Mouse (Mus musculus): ENCODE data around the gene Mthfd2l. TPM values are rescaled to one million over a fixed set of nuclear protein-coding genes. Genes with fewer than 3 reads are reported as not detected.

Gene Mthfd2l
- polyA plus RNA-seq, 1 experiment from 2014 or later, result 110 TPM

- H3K9me3 ChIP-seq, result no peaks in the 10 kb centered on the region
- ATAC-seq (ENCODE audit: low FRiP score, low read depth), result no peak
- no peak overlapping the region for H3K27ac ChIP-seq (replicated peaks)
- H3K4me1 ChIP-seq, result peaks cover 10% of the 10 kb centered on the region
- no peak overlapping the region for H3K4me2 ChIP-seq (replicated peaks)
- H3K4me3 ChIP-seq, result no peak overlapping the region
- 68% methylated on average over 7 of the region's 7 CpGs for WGBS
- peaks cover 21% of the 10 kb centered on the region for H3K27me3 ChIP-seq
- H3K36me3 ChIP-seq, result no peaks in the 10 kb centered on the region
- H3K9ac ChIP-seq (replicated peaks), result no peak overlapping the region
These were observed 30.2 kb upstream of the Mthfd2l start for GRCm38 (mm10) chr5:90900688-90901087.

- Histone ChIP-seq H3K27me3 (peaks cover 21% of the 10 kb centered on the region), H3K36me3 (no peaks in the 10 kb centered on the region), H3K4me1 (peaks cover 10% of the 10 kb centered on the region), H3K27ac (replicated peaks) (no peak overlapping the region), H3K4me3 (peak overlapping the region; percentile 35), H3K9ac (replicated peaks) (no peak overlapping the region), H3K4me2 (replicated peaks) (peak overlapping the region; percentile 59), H3K9me3 (no peaks in the 10 kb centered on the region)
- peak; percentile 63 for ATAC-seq (ENCODE audit: low FRiP score, low read depth)
- 18% methylated on average over 10 of the region's 10 CpGs for WGBS
These were observed 28.3 kb upstream of the Mthfd2l start for GRCm38 (mm10) chr5:90902380-90903260.

DNA sequence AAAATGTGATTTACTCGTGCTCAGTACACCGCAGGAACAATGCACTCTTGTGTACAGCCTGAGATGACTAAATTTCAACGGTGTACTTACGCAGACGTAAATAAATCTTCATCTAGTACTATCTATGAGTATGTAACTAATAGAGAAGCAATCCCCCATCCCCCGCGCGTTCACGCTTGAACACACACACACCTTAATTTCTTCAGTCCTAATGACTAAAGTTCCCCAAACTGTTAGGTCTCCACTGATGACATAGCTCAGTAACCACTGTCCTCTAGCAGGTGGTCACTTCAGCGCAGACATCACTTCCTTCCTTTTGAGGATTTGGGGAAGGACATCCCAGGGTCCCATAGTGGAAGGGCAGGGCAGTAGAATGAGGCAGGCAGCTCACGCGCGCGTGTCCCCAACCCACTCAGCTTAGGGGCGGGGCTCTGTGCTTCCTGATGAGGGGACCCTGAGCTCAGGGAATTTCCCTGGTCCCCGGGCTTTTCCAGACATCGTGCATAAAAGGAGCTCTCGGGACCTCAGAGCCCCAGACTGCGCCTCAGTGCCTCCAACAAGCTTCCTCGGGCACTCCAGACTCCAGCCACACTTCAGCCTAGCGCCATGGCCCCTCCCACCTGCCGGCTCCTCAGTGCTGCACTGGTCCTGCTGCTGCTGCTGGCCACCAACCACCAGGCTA is 27.4 kb upstream of the Mthfd2l start, which contains the start of gene Cxcl2:
TSS of gene Cxcl2 (plus strand) at position 533 of the 682 bp plus-strand sequence.
- ATAC-seq (ENCODE audit: low FRiP score, low read depth), result peak; percentile 78
- Histone ChIP-seq H3K9ac (replicated peaks) (0 out of 2 replicates have a peak within 1 kb of the TSS, but pooled peaks have one; percentile 1), H3K36me3 (no peaks in the 10 kb centered on the region), H3K4me1 (peaks cover 10% of the 10 kb centered on the region), H3K27ac (replicated peaks) (no peak within 1 kb of the TSS), H3K9me3 (no peaks in the 10 kb centered on the region), H3K4me3 (peak within 1 kb of the TSS; percentile 35), H3K4me2 (replicated peaks) (peak within 1 kb of the TSS; percentile 59), H3K27me3 (peaks cover 21% of the 10 kb centered on the region)
- WGBS, result 7% methylated on average over 22 of the region's 22 CpGs

DNA sequence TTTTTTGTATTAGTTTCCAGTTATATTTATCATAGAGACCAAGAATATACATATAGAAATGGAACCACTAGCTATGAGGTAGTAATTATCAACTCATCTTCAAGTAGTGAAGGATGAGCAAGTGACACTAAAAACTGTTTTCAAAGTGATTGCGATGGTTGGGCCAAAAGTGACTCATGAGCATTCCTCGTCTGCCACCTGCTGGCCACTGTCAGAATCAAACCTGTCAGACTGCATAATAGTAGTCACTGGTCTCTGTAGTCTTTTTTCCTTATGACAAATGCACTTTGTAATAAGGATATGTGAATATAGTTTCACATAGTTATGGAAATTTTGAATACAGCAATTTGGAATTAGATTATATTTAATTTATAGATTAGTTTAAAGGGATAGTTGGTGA is 21.9 kb upstream of the Mthfd2l start:
- WGBS, result 3% methylated on average over 2 of the region's 2 CpGs
- ATAC-seq (ENCODE audit: low FRiP score, low read depth), result peak; percentile 74; the same call in 1 of the 2 replicates
- Histone ChIP-seq H3K4me2 (replicated peaks) (no peak overlapping the region), H3K9ac (replicated peaks) (no peak overlapping the region), H3K4me3 (no peak overlapping the region), H3K27me3 (peaks cover 11% of the 10 kb centered on the region), H3K4me1 (no peaks in the 10 kb centered on the region), H3K27ac (replicated peaks) (no peak overlapping the region), H3K9me3 (no peaks in the 10 kb centered on the region), H3K36me3 (no peaks in the 10 kb centered on the region)

- 79% methylated on average over 2 of the region's 2 CpGs for WGBS
- Histone ChIP-seq H3K4me2 (replicated peaks) (no peak overlapping the region), H3K9ac (replicated peaks) (no peak overlapping the region), H3K27me3 (no peaks in the 10 kb centered on the region), H3K36me3 (no peaks in the 10 kb centered on the region), H3K4me3 (no peak overlapping the region), H3K9me3 (no peaks in the 10 kb centered on the region), H3K27ac (replicated peaks) (no peak overlapping the region), H3K4me1 (no peaks in the 10 kb centered on the region)
- ATAC-seq (ENCODE audit: low FRiP score, low read depth), result no peak
These were observed 11.4 kb upstream of the Mthfd2l start for GRCm38 (mm10) chr5:90919495-90919894.

DNA sequence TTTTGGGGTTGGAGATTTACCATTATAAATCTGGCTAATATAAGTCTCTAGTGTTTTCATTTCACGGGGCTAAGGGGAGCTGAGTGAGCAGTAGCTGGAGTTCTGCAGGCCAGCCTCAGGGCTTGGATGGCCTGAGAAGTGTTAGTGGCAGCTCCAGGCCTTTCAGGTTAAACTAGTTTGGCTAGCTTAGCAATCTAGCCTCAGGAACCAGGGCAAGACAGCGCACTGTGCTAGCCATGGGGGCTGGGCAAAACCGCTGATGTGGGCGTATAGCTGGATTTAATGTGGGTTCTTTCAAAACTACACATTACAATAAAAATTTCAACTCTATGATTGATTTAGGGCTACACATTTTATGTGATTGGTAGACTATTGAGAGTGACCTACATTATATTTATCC is 8.0 kb upstream of the Mthfd2l start:
- 92% methylated on average over 4 of the region's 4 CpGs for WGBS
- no peak for ATAC-seq (ENCODE audit: low FRiP score, low read depth)

GRCm38 (mm10) chr5:90930546-90930945 is 371 bp upstream of the Mthfd2l start:
- H3K36me3 ChIP-seq, result peaks cover 17% of the 10 kb centered on the region
- peaks cover 9% of the 10 kb centered on the region for H3K4me1 ChIP-seq
- H3K9ac ChIP-seq (replicated peaks), result peak overlapping the region; percentile 96
- 49% methylated on average over 2 of the region's 2 CpGs for WGBS
- peak overlapping the region; percentile 98 for H3K27ac ChIP-seq (replicated peaks)
- H3K4me2 ChIP-seq (replicated peaks), result peak overlapping the region; percentile 63
- no peaks in the 10 kb centered on the region for H3K9me3 ChIP-seq
- ATAC-seq (ENCODE audit: low FRiP score, low read depth), result peak; percentile 19
- no peaks in the 10 kb centered on the region for H3K27me3 ChIP-seq
- H3K4me3 ChIP-seq, result peak overlapping the region; percentile 66

More for the DNA sequence above, 8.0 kb upstream of the Mthfd2l start:
- Histone ChIP-seq H3K27ac (replicated peaks) (no peak overlapping the region), H3K9ac (replicated peaks) (no peak overlapping the region), H3K4me2 (replicated peaks) (no peak overlapping the region), H3K27me3 (no peaks in the 10 kb centered on the region), H3K36me3 (no peaks in the 10 kb centered on the region), H3K4me3 (no peak overlapping the region), H3K4me1 (no peaks in the 10 kb centered on the region), H3K9me3 (no peaks in the 10 kb centered on the region)

DNA sequence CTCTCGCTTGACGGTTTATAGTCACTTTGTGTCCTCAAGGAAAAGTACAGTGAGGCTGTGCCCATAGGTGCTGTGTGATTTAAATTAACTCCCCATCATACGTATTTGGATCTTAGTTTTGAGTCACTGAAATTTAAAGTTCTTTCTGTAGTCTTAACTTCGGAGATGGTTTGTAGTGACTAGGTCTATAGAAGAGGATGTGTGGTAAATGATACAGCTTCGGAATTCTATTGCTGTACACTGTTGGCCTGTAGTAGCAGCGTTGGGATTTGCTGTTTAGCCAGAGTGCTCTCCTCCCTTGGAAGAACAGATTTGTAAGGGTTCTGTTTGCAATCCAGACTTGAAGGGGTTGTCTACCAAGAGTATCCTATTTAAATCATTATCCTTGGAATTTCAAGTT is 994 bp downstream of the Mthfd2l start:
- H3K4me2 ChIP-seq (replicated peaks), result peak overlapping the region; percentile 63
- H3K36me3 ChIP-seq, result peaks cover 17% of the 10 kb centered on the region
- ATAC-seq (ENCODE audit: low FRiP score, low read depth), result 0 out of 2 replicates have a peak, but pooled peaks have one; percentile 5
- H3K4me3 ChIP-seq, result peak overlapping the region; percentile 66
- peaks cover 9% of the 10 kb centered on the region for H3K4me1 ChIP-seq
- H3K9me3 ChIP-seq, result no peaks in the 10 kb centered on the region
- peak overlapping the region; percentile 98 for H3K27ac ChIP-seq (replicated peaks)
- H3K9ac ChIP-seq (replicated peaks), result peak overlapping the region; percentile 96
- no peaks in the 10 kb centered on the region for H3K27me3 ChIP-seq
- WGBS, result 8% methylated on average over 6 of the region's 6 CpGs

DNA sequence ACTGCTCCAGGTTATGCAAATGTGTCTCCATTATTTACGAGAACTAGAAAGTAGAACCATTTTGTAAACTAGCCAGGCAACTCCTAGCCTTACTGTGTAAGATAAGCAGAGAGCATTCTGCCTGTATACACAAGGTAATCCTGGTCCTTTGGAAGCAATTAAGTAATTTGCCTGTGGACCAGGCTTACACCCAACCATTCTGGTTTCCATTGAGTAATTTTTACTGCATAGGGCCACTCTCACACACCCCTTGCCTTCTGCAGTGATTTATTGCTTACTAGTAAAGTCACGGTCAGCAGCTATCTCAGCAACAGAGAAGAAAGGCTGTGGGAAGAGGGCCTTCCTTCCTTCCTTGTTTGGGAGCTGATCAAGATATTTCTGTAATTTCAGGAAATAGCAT is 5.8 kb downstream of the Mthfd2l start:
- 86% methylated on average over 2 of the region's 2 CpGs for WGBS
- no peak for ATAC-seq (ENCODE audit: low FRiP score, low read depth)

DNA sequence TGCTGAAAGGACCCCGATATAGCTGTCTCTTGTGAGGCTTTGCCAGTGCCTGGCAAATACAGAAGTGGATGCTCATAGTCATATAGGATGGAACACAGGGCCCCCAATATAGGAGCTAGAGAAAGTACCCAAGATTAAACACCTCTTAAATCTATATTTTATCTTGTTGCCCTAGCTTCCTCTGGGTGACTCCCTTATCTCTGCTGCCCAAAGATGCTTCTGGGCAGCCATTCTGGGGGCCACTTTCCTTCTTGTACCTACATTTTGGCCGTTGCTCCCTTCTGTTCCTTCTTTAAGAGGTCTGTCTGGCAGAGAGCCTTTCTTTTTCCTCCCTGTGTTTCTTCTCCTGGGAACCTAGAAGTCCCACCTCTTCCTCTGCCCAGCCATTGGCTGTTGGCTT is 14.5 kb downstream of the Mthfd2l start:
- ATAC-seq (ENCODE audit: low FRiP score, low read depth), result no peak

More for the DNA sequence above, 5.8 kb downstream of the Mthfd2l start:
- H3K36me3 ChIP-seq, result peaks cover 17% of the 10 kb centered on the region
- H3K27me3 ChIP-seq, result no peaks in the 10 kb centered on the region
- no peak overlapping the region for H3K27ac ChIP-seq (replicated peaks)
- no peak overlapping the region for H3K9ac ChIP-seq (replicated peaks)
- H3K9me3 ChIP-seq, result no peaks in the 10 kb centered on the region
- H3K4me1 ChIP-seq, result peaks cover 6% of the 10 kb centered on the region
- H3K4me3 ChIP-seq, result no peak overlapping the region
- H3K4me2 ChIP-seq (replicated peaks), result no peak overlapping the region

GRCm38 (mm10) chr5:90949499-90949898 is 18.6 kb downstream of the Mthfd2l start:
- Histone ChIP-seq H3K4me3 (no peak overlapping the region), H3K4me1 (no peaks in the 10 kb centered on the region), H3K36me3 (0 out of 2 replicates have a peak, but pooled peaks cover 9% of the 10 kb centered on the region), H3K4me2 (replicated peaks) (no peak overlapping the region), H3K27me3 (no peaks in the 10 kb centered on the region), H3K9ac (replicated peaks) (no peak overlapping the region), H3K27ac (replicated peaks) (no peak overlapping the region), H3K9me3 (no peaks in the 10 kb centered on the region)
- WGBS, result 89% methylated on average over 15 of the region's 15 CpGs
- no peak for ATAC-seq (ENCODE audit: low FRiP score, low read depth)

More for the DNA sequence above, 14.5 kb downstream of the Mthfd2l start:
- Histone ChIP-seq H3K9ac (replicated peaks) (no peak overlapping the region), H3K4me1 (no peaks in the 10 kb centered on the region), H3K36me3 (0 out of 2 replicates have a peak, but pooled peaks cover 9% of the 10 kb centered on the region), H3K27me3 (no peaks in the 10 kb centered on the region), H3K9me3 (no peaks in the 10 kb centered on the region), H3K4me2 (replicated peaks) (no peak overlapping the region), H3K27ac (replicated peaks) (no peak overlapping the region), H3K4me3 (no peak overlapping the region)
- 91% methylated on average over 2 of the region's 2 CpGs for WGBS

- peak; percentile 72; the same call in 1 of the 2 replicates for ATAC-seq (ENCODE audit: low FRiP score, low read depth)
These were observed 20.6 kb downstream of the Mthfd2l start for GRCm38 (mm10) chr5:90951475-90951874.

More at GRCm38 (mm10) chr5:90951475-90951874, 20.6 kb downstream of the Mthfd2l start:
- H3K27ac ChIP-seq (replicated peaks), result no peak overlapping the region
- no peak overlapping the region for H3K4me2 ChIP-seq (replicated peaks)
- no peaks in the 10 kb centered on the region for H3K27me3 ChIP-seq
- WGBS, result 45% methylated on average over 2 of the region's 2 CpGs
- H3K4me1 ChIP-seq, result no peaks in the 10 kb centered on the region
- no peak overlapping the region for H3K4me3 ChIP-seq
- no peaks in the 10 kb centered on the region for H3K9me3 ChIP-seq
- H3K9ac ChIP-seq (replicated peaks), result no peak overlapping the region
- 0 out of 2 replicates have a peak, but pooled peaks cover 8% of the 10 kb centered on the region for H3K36me3 ChIP-seq

Measured in midbrain, embryonic 12.5 days (tissue).